Mouse (Mus musculus): ENCODE measurements around the gene Ccs. TPM values are rescaled to one million over a fixed set of nuclear protein-coding genes. Genes with fewer than 3 reads are reported as not detected.
"Not testable (repeated sequence)": the region's sequence is repeated elsewhere in the genome, so short reads cannot be mapped to it uniquely, and the experiment has no call there.

Gene Ccs
- total RNA-seq (2017) = 24.1 and 24.7 TPM in 2 replicates

DNA sequence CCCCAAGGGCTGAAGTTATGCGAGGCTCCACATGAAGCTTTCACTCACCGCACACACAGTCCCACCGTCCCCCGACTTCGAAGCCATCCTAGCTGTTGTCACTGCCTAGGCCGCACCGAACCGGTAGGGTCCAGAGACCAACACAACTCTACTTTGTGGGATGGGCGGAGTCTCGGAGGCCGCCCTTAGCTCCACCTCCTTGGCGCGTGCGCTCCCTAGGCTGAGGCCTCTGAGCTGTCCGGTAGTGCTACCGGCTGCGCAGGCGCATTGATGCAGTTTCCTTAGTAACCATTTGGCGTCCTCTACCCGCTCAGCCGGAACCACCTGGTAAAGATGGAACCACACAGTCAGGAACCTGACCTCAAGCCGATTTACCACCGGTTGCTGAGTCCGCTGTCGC lies at the start of gene Ccs, which contains the start of gene Ccdc87:
TSS of gene Ccs (minus strand) at position 184 of the 400 bp plus-strand sequence.
TSS of gene Ccdc87 (plus strand) at position 218 of the 400 bp plus-strand sequence.
- peak; percentile 94 to 96 for ATAC-seq (replicated peaks in 1 of 2; ENCODE audit: insufficient read depth in 1 of 2, low FRiP score in 2 of 2, low TSS enrichment in 1 of 2, low read depth in 1 of 2, poor library complexity in 2 of 2, severe bottlenecking in 2 of 2)

DNA sequence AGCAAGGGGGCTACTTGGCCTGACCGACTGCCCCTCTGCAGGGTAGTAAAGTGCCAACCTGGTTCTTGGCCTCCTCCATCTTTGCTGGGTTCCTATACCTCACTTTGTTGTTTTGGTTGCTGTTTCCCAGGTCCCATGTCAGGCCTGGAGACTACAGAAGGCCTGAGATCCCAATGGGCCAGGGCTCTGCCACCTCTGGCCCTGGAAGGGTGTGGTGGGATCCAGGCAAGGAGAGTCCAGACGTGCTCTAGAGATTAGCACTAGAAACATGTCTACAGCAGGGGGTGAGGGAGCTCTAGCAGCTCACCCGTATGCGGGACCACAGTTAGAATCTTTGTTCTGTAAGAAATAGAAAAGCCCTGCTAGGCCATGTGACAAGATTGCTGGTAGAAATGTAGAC lies 44.8 kb upstream of the Ccs start:
- no peak for ATAC-seq (replicated peaks in 1 of 2; ENCODE audit: insufficient read depth in 1 of 2, low FRiP score in 2 of 2, low TSS enrichment in 1 of 2, low read depth in 1 of 2, poor library complexity in 2 of 2, severe bottlenecking in 2 of 2)

DNA sequence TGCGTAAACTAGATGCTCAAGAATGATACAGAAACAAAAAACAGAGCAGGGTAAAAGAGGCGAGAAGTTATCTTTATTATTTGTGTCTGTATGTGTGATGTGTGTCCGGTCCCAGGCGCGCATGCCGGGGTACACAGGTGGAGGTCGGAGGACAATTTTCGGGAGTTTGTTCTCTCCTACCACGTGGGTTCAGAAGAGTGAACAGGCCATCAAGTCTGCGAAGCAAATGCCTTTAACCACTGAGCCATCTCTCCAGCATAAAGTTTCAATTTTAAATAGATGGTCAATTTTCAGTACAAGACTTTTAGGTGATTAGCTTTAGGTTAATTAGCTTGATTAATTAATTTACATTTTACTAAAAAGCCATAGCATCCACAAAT lies 40.2 kb upstream of the Ccs start:
- no peak for ATAC-seq (replicated peaks in 1 of 2; ENCODE audit: insufficient read depth in 1 of 2, low FRiP score in 2 of 2, low TSS enrichment in 1 of 2, low read depth in 1 of 2, poor library complexity in 2 of 2, severe bottlenecking in 2 of 2)

DNA sequence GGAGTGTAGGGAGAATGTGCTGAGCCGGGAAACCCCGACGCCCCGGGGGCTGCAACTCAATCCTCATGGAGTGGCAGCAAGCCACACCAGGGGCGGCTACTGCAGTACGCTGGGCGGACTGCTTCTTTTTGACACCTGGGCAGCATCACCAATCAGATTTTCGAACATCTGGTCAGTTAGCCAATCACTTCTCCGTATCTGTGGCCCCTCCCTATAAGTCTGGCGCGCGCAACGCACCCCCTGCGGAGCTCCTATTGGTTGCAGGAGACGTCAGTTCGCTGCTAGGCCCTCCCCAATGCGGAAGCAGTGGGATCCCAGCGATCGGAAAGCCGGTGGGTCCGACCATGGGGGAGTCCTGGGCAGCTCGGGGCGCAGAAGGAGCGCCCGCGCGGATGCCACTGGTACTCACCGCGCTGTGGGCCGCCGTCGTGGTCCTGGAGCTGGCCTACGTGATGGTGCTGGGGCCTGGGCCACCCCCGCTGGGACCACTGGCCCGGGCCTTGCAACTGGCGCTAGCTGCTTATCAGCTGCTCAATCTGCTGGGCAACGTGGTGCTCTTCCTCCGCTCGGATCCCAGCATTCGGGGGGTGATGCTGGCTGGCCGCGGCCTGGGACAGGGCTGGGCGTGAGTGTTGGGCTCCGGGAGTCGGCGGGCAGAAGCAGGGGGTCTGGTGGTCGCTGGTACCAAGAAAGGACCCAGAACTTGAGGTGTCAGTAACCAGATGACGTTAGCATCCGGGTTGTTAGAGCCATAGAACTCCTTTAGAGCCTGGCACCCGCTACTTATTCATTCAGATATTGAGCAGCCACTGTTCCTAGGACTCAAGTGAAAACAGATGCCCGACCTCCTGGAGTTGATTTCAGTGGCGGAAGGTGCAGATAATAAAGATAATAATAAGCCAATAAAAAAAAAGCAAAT lies 39.5 kb upstream of the Ccs start, which contains the start of gene Zdhhc24:
TSS of gene Zdhhc24 (plus strand) at position 264 of the 919 bp plus-strand sequence.
- peak; percentile 99 for ATAC-seq (replicated peaks in 1 of 2; ENCODE audit: insufficient read depth in 1 of 2, low FRiP score in 2 of 2, low TSS enrichment in 1 of 2, low read depth in 1 of 2, poor library complexity in 2 of 2, severe bottlenecking in 2 of 2)

DNA sequence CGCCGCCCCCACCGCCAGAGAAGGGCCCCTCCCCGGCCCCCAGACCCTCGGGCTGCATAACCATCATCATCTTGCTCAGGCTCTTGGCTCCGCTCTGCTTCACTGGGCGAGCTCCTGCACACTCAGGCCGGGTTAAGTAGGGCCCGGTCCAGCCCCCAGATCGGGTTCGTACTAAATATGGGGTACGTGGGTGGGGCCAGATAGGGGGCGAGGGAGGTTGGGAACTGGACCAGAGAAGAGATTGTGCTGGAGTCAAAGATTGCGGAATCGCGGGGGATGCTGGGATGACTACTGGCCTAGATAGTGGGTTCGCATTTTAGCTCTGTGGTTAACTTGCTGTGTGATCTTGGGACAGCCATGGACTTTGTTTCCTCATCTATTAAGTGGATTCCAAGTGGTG lies 38.7 kb upstream of the Ccs start, which contains the start of gene Actn3:
TSS of gene Actn3 (minus strand) at position 125 of the 400 bp plus-strand sequence.
- ATAC-seq (replicated peaks in 1 of 2; ENCODE audit: insufficient read depth in 1 of 2, low FRiP score in 2 of 2, low TSS enrichment in 1 of 2, low read depth in 1 of 2, poor library complexity in 2 of 2, severe bottlenecking in 2 of 2) = no peak

DNA sequence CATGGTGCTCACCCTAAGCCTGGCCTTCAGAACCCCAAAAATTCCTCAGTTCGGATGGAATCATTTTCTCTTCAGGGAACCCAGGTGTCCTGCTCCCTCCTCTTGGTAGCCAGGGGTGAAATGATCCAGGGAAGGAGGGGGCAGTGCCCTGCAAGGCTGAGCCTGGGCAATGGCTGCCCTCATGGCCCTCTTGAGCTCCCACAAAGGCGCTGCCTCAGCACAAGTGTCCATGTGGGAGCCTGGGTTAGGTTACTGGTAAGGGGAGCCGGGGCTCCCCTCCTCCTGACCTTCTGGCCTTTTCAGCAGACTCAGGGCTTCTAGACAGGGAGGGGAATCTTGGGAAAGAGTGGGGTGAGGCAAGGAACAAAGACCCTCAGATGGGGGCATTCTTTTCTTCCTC lies 37.6 kb upstream of the Ccs start:
- no peak for ATAC-seq (replicated peaks in 1 of 2; ENCODE audit: insufficient read depth in 1 of 2, low FRiP score in 2 of 2, low TSS enrichment in 1 of 2, low read depth in 1 of 2, poor library complexity in 2 of 2, severe bottlenecking in 2 of 2)

DNA sequence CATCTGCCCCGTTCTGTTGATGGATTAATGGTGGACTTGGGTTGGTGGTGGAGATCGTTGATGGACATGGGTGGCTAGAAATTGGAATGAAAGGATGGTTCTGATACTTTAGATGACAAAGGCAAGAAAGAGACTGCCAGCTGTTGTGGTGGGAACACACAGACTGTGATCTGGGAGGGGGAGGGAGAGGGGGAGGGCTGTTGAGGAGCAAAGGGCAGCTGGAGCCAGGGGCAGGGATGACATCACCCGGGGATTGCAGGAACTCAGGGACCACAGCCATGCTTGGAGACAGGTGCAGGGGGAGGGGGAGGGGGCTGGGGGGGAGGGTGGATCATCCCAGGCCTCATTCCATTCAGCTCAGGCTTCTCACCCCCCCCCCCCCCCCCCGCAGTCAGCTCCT lies 37.1 kb upstream of the Ccs start:
- no peak for ATAC-seq (replicated peaks in 1 of 2; ENCODE audit: insufficient read depth in 1 of 2, low FRiP score in 2 of 2, low TSS enrichment in 1 of 2, low read depth in 1 of 2, poor library complexity in 2 of 2, severe bottlenecking in 2 of 2)

DNA sequence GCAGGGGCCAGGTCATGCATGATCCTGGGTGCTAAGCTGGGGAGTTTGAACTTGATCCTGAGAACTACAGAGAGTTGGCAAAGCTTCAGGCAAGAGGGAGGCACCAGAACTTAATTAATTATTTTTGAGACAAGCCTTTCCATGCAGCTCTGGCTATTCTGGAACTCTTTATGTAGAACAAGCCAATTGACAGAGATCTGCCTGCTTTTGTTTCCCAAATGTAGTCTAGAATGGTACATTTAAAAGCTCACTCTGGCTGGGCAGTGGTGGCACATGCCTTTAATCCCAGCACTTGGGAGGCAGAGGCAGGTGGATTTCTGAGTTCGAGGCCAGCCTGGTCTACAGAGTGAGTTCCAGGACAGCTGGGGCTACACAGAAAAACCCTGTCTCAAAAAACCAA lies 35.5 kb upstream of the Ccs start:
- ATAC-seq (replicated peaks in 1 of 2; ENCODE audit: insufficient read depth in 1 of 2, low FRiP score in 2 of 2, low TSS enrichment in 1 of 2, low read depth in 1 of 2, poor library complexity in 2 of 2, severe bottlenecking in 2 of 2) = not testable (repeated sequence)

DNA sequence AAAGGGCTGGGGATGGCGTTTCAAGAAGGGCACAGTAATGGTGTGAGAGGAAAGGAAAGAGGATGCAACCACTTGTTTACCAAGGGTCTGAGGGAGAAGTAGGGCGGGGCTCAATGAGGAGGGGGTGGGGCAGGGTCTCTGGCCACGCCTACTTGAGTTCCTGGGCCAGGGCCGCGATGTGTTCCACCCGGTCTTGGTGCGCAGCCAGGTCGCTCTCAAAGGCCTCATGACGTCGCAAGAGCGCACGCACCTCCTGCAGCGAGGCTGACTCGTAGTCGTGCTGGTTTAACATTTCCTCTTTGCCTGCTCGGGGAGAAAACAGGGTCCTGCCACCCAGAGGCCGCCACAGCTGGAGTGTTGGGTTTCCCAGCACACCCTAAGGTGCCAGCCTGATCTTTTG lies 26.0 kb upstream of the Ccs start:
- ATAC-seq (replicated peaks in 1 of 2; ENCODE audit: insufficient read depth in 1 of 2, low FRiP score in 2 of 2, low TSS enrichment in 1 of 2, low read depth in 1 of 2, poor library complexity in 2 of 2, severe bottlenecking in 2 of 2) = peak; percentile 72 to 77

DNA sequence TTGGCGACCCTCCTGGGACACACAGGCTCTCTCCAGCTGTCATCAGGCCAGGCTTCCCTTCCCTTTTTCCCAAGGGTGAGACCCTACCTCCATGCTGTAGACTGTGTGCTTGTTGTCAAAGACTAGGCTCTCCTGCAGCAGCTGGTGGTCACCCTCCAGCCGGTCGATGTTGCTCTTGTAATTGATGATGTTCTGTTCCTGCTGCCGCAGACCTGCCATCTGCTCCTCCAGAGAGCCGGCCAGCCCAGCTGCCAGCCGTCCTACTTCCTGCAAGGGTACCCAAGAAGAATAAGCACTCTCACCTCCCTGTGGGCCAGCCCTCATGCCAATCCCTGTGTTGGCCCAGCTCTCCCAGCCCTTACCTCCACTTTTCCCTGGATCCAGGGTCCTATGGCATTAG lies 23.9 kb upstream of the Ccs start:
- no peak for ATAC-seq (replicated peaks in 1 of 2; ENCODE audit: insufficient read depth in 1 of 2, low FRiP score in 2 of 2, low TSS enrichment in 1 of 2, low read depth in 1 of 2, poor library complexity in 2 of 2, severe bottlenecking in 2 of 2)

DNA sequence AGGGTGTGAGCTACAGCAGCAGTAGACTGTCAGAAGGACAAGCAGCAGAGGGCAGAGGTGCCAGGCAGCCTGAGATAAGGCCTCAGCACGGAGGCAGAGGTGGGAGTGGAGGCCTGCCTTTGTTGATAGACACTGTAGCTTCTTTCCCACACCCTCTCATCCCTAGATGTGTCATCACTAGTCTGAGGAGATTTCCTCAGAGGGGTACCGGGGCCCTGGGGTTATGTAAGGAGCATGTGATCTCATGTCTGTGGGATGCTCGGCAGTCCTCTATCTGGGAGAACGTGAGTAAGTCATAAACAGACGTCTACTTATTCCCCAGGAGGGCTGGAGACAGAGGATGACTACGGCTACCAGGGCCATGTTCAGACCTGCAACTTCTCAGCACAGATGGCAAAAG lies 19.9 kb upstream of the Ccs start:
- ATAC-seq (replicated peaks in 1 of 2; ENCODE audit: insufficient read depth in 1 of 2, low FRiP score in 2 of 2, low TSS enrichment in 1 of 2, low read depth in 1 of 2, poor library complexity in 2 of 2, severe bottlenecking in 2 of 2) = no peak

DNA sequence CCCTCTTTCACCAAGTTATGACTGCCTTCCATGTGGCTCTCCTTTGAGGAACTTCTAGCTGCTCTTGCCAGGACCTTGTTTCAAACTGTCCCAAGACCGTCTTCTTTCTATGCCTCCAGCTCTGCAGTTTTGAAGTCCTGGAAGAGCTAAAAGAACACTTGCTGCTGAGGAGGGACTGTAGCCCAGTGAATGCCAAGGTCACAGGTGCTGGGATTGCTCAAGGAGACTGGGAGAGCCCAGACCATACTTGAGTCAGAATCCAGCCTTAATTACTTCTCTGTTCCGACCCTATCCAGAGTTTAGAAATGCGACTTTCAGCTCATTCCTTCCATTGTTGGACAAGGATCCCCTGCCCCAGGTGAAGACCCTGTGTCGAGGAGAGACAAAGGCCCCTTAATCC lies 16.8 kb upstream of the Ccs start:
- ATAC-seq (replicated peaks in 1 of 2; ENCODE audit: insufficient read depth in 1 of 2, low FRiP score in 2 of 2, low TSS enrichment in 1 of 2, low read depth in 1 of 2, poor library complexity in 2 of 2, severe bottlenecking in 2 of 2) = no peak

DNA sequence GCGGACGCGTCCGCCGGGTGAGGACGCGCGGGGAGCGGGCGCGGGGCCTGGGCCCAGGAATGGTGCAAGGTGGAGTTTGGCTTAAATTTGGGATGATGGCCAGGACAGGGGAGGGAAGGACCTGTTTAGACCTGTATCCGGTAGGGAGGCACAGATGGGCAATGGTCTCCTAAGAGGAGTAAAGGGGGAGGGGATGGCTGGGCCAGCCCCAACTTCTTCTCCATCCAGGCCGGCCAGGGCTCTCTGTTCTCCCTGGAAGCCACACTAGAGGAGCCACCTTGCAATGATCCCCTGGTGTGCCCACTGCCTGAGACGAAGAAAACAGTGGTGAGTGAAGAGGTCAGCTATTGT lies 16.3 kb upstream of the Ccs start:
- no peak for ATAC-seq (replicated peaks in 1 of 2; ENCODE audit: insufficient read depth in 1 of 2, low FRiP score in 2 of 2, low TSS enrichment in 1 of 2, low read depth in 1 of 2, poor library complexity in 2 of 2, severe bottlenecking in 2 of 2)

DNA sequence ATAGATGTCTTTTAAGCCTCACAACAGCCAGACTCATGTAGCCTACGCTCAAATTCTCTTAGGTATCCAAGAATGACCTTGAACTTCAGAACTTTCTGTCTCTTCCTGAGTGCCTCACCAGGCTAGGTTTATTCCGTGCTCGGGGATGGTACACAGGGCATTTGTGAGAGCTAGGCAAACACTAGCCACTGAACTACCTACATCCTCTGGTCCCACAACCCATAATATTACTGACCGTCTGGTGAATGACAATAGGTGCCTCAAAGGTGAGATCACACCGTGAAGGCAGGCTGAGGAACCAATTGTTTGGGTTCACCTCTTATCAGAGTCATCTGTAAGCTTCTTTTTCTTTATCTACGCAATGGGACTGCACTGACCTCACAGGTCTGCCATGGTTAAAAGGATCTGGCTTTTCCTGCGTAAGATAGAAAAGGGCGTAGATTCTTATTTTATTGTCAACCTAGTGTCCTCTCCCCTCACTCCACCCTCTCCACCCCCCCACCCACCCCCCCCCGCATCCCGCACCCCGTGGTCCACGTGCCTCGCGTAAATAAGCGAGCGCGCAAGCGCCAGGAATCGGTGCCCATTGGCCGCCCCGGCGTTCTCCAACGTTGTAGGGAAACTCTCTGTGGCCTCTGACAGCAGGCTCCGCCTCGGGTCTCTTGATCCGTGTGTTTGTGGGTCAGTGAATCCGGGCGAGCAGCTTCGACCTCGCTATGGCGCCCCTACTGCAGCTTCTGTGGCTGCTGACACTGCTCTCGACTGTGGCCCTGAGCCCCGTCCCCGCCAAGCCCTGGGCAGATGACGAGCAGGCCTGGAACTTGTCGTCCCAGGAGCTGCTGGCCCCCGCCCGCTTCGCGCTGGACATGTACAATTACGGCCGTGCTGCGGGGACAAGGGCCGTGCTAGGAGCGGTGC lies 15.7 kb upstream of the Ccs start, which contains the start of gene Ctsf:
TSS of gene Ctsf (plus strand) at position 579 of the 918 bp plus-strand sequence.
- peak; percentile 78 to 81; a peak in 3 of 4 replicates for ATAC-seq (replicated peaks in 1 of 2; ENCODE audit: insufficient read depth in 1 of 2, low FRiP score in 2 of 2, low TSS enrichment in 1 of 2, low read depth in 1 of 2, poor library complexity in 2 of 2, severe bottlenecking in 2 of 2)

DNA sequence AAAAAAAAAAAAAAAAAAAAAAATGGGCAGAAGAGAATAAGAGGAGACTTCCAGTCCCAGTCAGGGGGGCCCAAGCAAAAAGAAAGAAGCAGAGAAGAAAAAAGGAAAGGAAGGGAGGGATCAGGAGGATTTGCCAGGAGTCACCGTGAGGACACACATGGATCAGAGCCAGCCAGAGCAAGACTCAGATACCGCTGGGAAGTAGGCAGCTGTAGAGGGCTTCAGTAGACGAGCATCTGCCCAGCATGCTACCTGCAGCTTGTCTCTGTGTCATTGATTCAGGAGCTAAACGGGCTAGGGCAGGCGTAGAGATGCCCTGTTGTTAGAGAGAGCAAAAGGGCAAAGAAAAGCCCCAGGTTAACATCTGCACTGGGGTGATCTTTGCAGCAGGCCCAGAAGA lies 11.1 kb upstream of the Ccs start:
- ATAC-seq (replicated peaks in 1 of 2; ENCODE audit: insufficient read depth in 1 of 2, low FRiP score in 2 of 2, low TSS enrichment in 1 of 2, low read depth in 1 of 2, poor library complexity in 2 of 2, severe bottlenecking in 2 of 2) = no peak

DNA sequence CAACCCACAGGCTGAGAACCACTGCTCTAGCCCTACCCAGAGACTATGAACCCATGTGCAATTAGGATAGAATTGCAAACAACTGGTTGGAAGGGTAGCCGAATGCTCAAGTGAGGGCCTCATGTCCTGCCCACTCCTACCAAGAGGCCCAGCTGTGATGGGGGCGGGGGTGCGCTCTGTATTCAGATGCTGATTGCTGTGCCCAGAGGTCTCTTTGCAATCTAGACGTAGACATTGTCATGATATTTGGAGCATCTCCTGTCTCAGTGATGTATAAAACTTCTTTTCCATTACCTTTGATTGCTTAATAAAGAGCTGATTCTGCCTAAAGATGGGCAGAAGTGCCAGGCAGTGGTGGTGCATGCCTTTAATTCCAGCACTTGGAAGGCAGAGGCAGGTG lies 10.7 kb upstream of the Ccs start:
- ATAC-seq (replicated peaks in 1 of 2; ENCODE audit: insufficient read depth in 1 of 2, low FRiP score in 2 of 2, low TSS enrichment in 1 of 2, low read depth in 1 of 2, poor library complexity in 2 of 2, severe bottlenecking in 2 of 2) = no peak

DNA sequence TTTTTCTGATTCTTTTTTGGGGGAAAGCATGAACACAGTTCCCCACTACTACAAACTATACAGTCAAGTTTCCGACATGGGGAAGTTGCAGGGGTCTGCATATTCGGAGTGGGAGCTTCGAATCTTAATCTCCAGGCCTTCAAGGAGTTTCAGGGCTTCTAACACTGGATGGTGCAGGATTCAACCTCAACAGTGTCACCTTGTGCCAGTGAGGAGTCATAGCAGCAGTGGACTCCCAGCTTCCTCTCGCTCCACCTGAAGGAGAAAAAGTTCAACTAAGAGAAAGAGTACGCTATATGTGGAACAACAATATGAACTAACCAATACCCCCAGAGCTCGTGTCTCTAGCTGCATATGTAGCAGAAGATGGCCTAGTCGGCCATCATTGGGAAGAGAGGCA lies 8.4 kb upstream of the Ccs start:
- ATAC-seq (replicated peaks in 1 of 2; ENCODE audit: insufficient read depth in 1 of 2, low FRiP score in 2 of 2, low TSS enrichment in 1 of 2, low read depth in 1 of 2, poor library complexity in 2 of 2, severe bottlenecking in 2 of 2) = peak; percentile 62 to 65; a peak in 3 of 4 replicates

DNA sequence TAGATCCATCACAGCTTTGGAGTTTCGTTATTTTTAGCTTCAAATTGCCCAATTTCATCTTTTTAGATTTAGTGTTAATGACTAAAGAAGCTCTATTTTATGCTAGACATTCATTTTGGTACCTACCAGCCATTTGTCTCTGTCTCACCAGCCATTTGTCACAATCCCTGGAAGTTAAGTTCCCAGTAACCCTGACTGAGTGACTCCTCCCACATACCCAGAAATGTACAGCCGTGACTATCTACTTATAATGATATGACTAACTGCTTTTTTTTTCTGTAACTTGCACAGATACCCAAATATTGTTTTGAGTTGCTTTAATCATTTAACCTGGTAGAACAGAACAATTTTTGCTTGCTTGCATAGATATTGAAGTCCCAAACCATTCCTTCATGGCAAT lies 6.7 kb upstream of the Ccs start:
- ATAC-seq (replicated peaks in 1 of 2; ENCODE audit: insufficient read depth in 1 of 2, low FRiP score in 2 of 2, low TSS enrichment in 1 of 2, low read depth in 1 of 2, poor library complexity in 2 of 2, severe bottlenecking in 2 of 2) = no peak

Data from hematopoietic stem cell, adult 5-6 weeks (primary cell).